Mouse (Mus musculus): Measurements from ENCODE around the gene Gm14214.

- TF ChIP-seq CTCF (IDR thresholded peaks at IDR 0.05; ENCODE audit: low read depth, low read length) (no peak), POLR2AphosphoS5 (IDR thresholded peaks at IDR 0.05; ENCODE audit: insufficient replicate concordance, low read depth, low read length) (no peak), GATA1 (IDR thresholded peaks at IDR 0.05; ENCODE audit: borderline replicate concordance, low read length) (no peak), TAL1 (conservative IDR thresholded peaks at IDR 0.05; ENCODE audit: low read depth, low read length) (no peak)
Measured at GRCm38 (mm10) chr2:154786776-154787175, 16.9 kb upstream of the Gm14214 start.

All from G1E (cell line).